Mouse (Mus musculus) bone marrow, adult 2 months (tissue): ENCODE measurements at regions not wholly inside any gene's neighbourhood (a gene's known extent, or its start where the extent isn't known, plus 50 kb on each side); places are given as distances from the start of the nearest gene placed in this dataset.

Source experiments
- CTCF ChIP-seq: fragments of 200-500 bp; IDR thresholded peaks from 2 replicates; pipeline ENCODE4 v1.5.1; 2011; ENCODE audit warnings: low read length, control low read depth; ENCODE audit not compliant: control insufficient read depth, insufficient read depth
- POLR2A ChIP-seq: fragments of 200-500 bp; IDR thresholded peaks from 2 replicates; pipeline ENCODE4 v1.6.1; 2011; ENCODE audit warnings: low read depth, mild to moderate bottlenecking, control low read depth, low read length, borderline replicate concordance; ENCODE audit not compliant: control insufficient read depth

- TF ChIP-seq POLR2A (no peak), CTCF (no peak)
Measured at GRCm38 (mm10) chr4:10197245-10197943, 676.9 kb upstream of the 2610301B20Rik start.
